Mouse (Mus musculus) CH12.LX (cell line): Measurements from ENCODE around the gene Cdc40. TPM values are rescaled to one million over a fixed set of nuclear protein-coding genes. Genes with fewer than 3 reads are reported as not detected.

Experiments used
- DNase-seq: peaks from one replicate; pipeline ENCODE4 v3.0.0-alpha.2; 2013; ENCODE audit errors: extremely low read depth
- H3K27ac ChIP-seq: 2 replicates; pipeline ENCODE4 v1.5.1; 2012; ENCODE audit warnings: low read depth, mild to moderate bottlenecking, control low read depth, moderate library complexity; ENCODE audit not compliant: insufficient read depth
- H3K27me3 ChIP-seq: replicated peaks from 2 replicates; pipeline ENCODE3; 2012; ENCODE audit warnings: inconsistent platforms
- H3K36me3 ChIP-seq, 2 experiments: replicated peaks in 1 of 2; 2 replicates each; pipeline versions ENCODE3 to v1.6.1; 2012; ENCODE audit warnings: inconsistent platforms in 1 of 2, low read length in 1 of 2, mild to moderate bottlenecking in 1 of 2, mixed read lengths in 1 of 2, moderate library complexity in 1 of 2; ENCODE audit not compliant: control insufficient read depth in 1 of 2, insufficient read depth in 1 of 2
- H3K4me1 ChIP-seq, 2 experiments: 2 replicates each; pipeline ENCODE4 v1.6.1; 2012; ENCODE audit warnings: inconsistent platforms in 1 of 2, moderate library complexity in 1 of 2; ENCODE audit not compliant: insufficient read depth in 2 of 2, control insufficient read depth in 1 of 2
- H3K4me2 ChIP-seq: 2 replicates; pipeline ENCODE4 v1.6.1; 2012; ENCODE audit warnings: low read depth, mild to moderate bottlenecking, control low read depth; ENCODE audit not compliant: poor library complexity, insufficient read depth, severe bottlenecking
- H3K4me3 ChIP-seq, 3 experiments: fragments of 150-350 bp in 1 of 3; sonication (generic) in 1 of 3; replicated peaks in 1 of 3; 2 replicates each; pipeline versions ENCODE3 to v1.5.1; 2011 to 2012; ENCODE audit warnings: low read depth in 2 of 3, low read length in 2 of 3, mild to moderate bottlenecking in 2 of 3, moderate library complexity in 2 of 3, control low read depth in 1 of 3, improper control_type of control experiment in 1 of 3, inconsistent platforms in 1 of 3, mixed read lengths in 1 of 3; ENCODE audit not compliant: poor library complexity in 1 of 3
- H3K79me2 ChIP-seq: replicated peaks from 2 replicates; pipeline ENCODE4 v1.6.1; 2012; ENCODE audit warnings: mild to moderate bottlenecking, moderate library complexity; ENCODE audit not compliant: control insufficient read depth, poor library complexity, insufficient read depth, severe bottlenecking; ENCODE audit errors: extremely low read depth
- H3K9ac ChIP-seq: 2 replicates; pipeline ENCODE4 v1.6.1; 2012; ENCODE audit warnings: low read depth, mild to moderate bottlenecking, control low read depth, moderate library complexity; ENCODE audit not compliant: insufficient read depth
- H3K9me3 ChIP-seq: replicated peaks from 2 replicates; pipeline ENCODE3; 2012; ENCODE audit warnings: low read length, inconsistent platforms, mixed read lengths
- BHLHE40 ChIP-seq: IDR thresholded peaks from 2 replicates; pipeline ENCODE4 v1.6.1; 2011; ENCODE audit warnings: mild to moderate bottlenecking, low read depth, low read length, improper control_type of control experiment
- CHD1 ChIP-seq: IDR thresholded peaks from 2 replicates; pipeline ENCODE4 v1.6.1; 2012; ENCODE audit warnings: low read depth, low read length, improper control_type of control experiment, inconsistent platforms
- CHD2 ChIP-seq: IDR thresholded peaks from 2 replicates; pipeline ENCODE4 v1.6.1; 2011; ENCODE audit warnings: low read length, improper control_type of control experiment
- CTCF ChIP-seq, 2 experiments: IDR thresholded peaks in 1 of 2; conservative IDR thresholded peaks in 1 of 2; 2 replicates each; pipeline ENCODE4 v1.5.1; 2011 to 2012; ENCODE audit warnings: low read depth in 2 of 2, low read length in 2 of 2, improper control_type of control experiment in 1 of 2, inconsistent platforms in 1 of 2, mild to moderate bottlenecking in 1 of 2, moderate library complexity in 1 of 2
- E2F4 ChIP-seq: IDR thresholded peaks from 2 replicates; pipeline ENCODE4 v1.6.1; 2011; ENCODE audit warnings: low read depth, low read length, improper control_type of control experiment; ENCODE audit not compliant: insufficient replicate concordance
- ELF1 ChIP-seq: IDR thresholded peaks from 2 replicates; pipeline ENCODE4 v1.6.1; 2014; ENCODE audit warnings: low read depth, mild to moderate bottlenecking, inconsistent platforms, low read length, improper control_type of control experiment
- ETS1 ChIP-seq: conservative IDR thresholded peaks from 2 replicates; pipeline ENCODE4 v1.6.1; 2012; ENCODE audit warnings: low read depth, mild to moderate bottlenecking, inconsistent platforms, low read length, improper control_type of control experiment, moderate library complexity
- GABPA ChIP-seq: IDR thresholded peaks from 2 replicates; pipeline ENCODE4 v1.6.1; 2012; ENCODE audit warnings: low read depth, low read length, improper control_type of control experiment, inconsistent platforms; ENCODE audit not compliant: insufficient replicate concordance
- IRF4 ChIP-seq: IDR thresholded peaks from 2 replicates; pipeline ENCODE4 v1.6.1; 2014; ENCODE audit warnings: low read depth, mild to moderate bottlenecking, inconsistent platforms, low read length, improper control_type of control experiment
- JUN ChIP-seq: IDR thresholded peaks from 2 replicates; pipeline ENCODE4 v1.6.1; 2011; ENCODE audit warnings: low read depth, mild to moderate bottlenecking, low read length, improper control_type of control experiment, moderate library complexity; ENCODE audit not compliant: insufficient read depth
- KAT2A ChIP-seq: IDR thresholded peaks from 2 replicates; pipeline ENCODE4 v1.6.1; 2012; ENCODE audit warnings: low read length, improper control_type of control experiment, inconsistent platforms; ENCODE audit not compliant: insufficient replicate concordance
- MAX ChIP-seq: IDR thresholded peaks from 2 replicates; pipeline ENCODE4 v1.6.1; 2011; ENCODE audit warnings: low read length, improper control_type of control experiment
- MEF2A ChIP-seq: IDR thresholded peaks from 2 replicates; pipeline ENCODE4 v1.6.1; 2014; ENCODE audit warnings: low read depth, mild to moderate bottlenecking, inconsistent platforms, low read length, improper control_type of control experiment, borderline replicate concordance
- MXI1 ChIP-seq: IDR thresholded peaks from 2 replicates; pipeline ENCODE4 v1.6.1; 2011; ENCODE audit warnings: mild to moderate bottlenecking, low read depth, low read length, improper control_type of control experiment
- RAD21 ChIP-seq: IDR thresholded peaks from 2 replicates; pipeline ENCODE4 v1.6.1; 2011; ENCODE audit warnings: low read depth, mild to moderate bottlenecking, low read length, improper control_type of control experiment, moderate library complexity
- RCOR1 ChIP-seq: conservative IDR thresholded peaks from 2 replicates; pipeline ENCODE4 v1.6.1; 2012; ENCODE audit warnings: low read depth, mild to moderate bottlenecking, inconsistent platforms, low read length, improper control_type of control experiment
- ZC3H11A ChIP-seq: IDR thresholded peaks from 2 replicates; pipeline ENCODE4 v1.6.1; 2012; ENCODE audit warnings: low read depth, mild to moderate bottlenecking, inconsistent platforms, low read length, improper control_type of control experiment
- ZKSCAN1 ChIP-seq: IDR thresholded peaks from 2 replicates; pipeline ENCODE4 v1.6.1; 2012; ENCODE audit warnings: low read depth, inconsistent platforms, low read length, improper control_type of control experiment, borderline replicate concordance
- ZMIZ1 ChIP-seq: IDR thresholded peaks from 2 replicates; pipeline ENCODE4 v1.6.1; 2012; ENCODE audit warnings: low read depth, mild to moderate bottlenecking, inconsistent platforms, low read length, improper control_type of control experiment
- dilution Hi-C: fragments of 300-500 bp; cut with MboI; formaldehyde crosslinking; loops from 2 replicates; pipeline ENCODE4 v1.14.3; 2020; ENCODE audit warnings: low sequenced_read_pairs; ENCODE audit not compliant: extremely low pct_unique_long_range_greater_than_20kb, extremely low pct_ligation_motif_present
- in situ Hi-C: fragments of 300-500 bp; cut with MboI; formaldehyde crosslinking; loops from 3 replicates; pipeline ENCODE4 v1.14.3; 2019; ENCODE audit warnings: low sequenced_read_pairs, low pct_ligation_motif_present, low pct_unique_long_range_greater_than_20kb, mixed read lengths
- polyA plus RNA-seq: library from polyadenylated mRNA; unstranded; fragments of >175 nt; gene quantifications from 2 replicates; pipeline ENCODE4 v1.2.1, GENCODE M21; 2012; ENCODE audit warnings: low read depth; ENCODE audit not compliant: insufficient read length
- total RNA-seq, 2 experiments: library from RNA; depleted of rRNA; stranded (reverse); fragments of 300-350 nt in 1 of 2; fragments of >200 nt in 1 of 2; gene quantifications; 2 replicates each; pipeline ENCODE4 v1.2.3; 2012 to 2014

The Cdc40 gene
- total and polyA plus RNA-seq, 3 experiments: 10.6 to 36.0 (median 13.6) TPM

GRCm38 (mm10) chr10:40830312-40830711 is 52.8 kb downstream of the Cdc40 start:
- dilution Hi-C loops (no loop called here), in situ Hi-C loops (no loop called here)
- Histone ChIP-seq H3K27ac (no peak overlapping the region), H3K9ac (no peak overlapping the region), H3K9me3 (no peaks in the 10 kb centered on the region), H3K4me3 (no peak overlapping the region), H3K4me2 (no peak overlapping the region), H3K4me1 (no peaks in the 10 kb centered on the region), H3K79me2 (no peaks in the 10 kb centered on the region), H3K27me3 (no peaks in the 10 kb centered on the region), H3K36me3 (peaks cover 34 to 75% of the 10 kb centered on the region in 2 experiments)
- DNase-seq: no peak
- TF ChIP-seq ETS1: no peak
- TF ChIP-seq MAX: no peak
- TF ChIP-seq, all 38 proteins: peak for 0

DNA sequence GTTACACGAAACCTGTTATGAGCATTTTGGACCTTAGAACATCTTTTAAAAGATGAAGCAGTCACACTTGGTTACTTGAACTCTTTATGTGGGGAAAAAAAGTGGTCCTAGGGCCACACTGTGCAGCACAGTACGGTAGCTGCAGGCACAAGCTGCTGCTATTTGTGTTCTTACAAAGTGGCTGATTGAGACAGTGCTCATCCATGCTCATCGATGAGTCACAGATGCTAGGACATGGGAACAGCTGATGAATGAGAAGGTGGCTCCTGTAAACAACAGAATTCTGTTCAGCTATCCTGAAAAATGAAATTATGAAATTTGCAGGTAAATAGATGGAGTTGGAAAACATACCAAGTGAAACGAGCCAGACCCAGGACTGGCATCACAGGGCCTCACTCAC is 55.4 kb downstream of the Cdc40 start:
- Histone ChIP-seq H3K27ac (no peak overlapping the region), H3K4me3 (no peak overlapping the region), H3K4me1 (no peaks in the 10 kb centered on the region), H3K4me2 (no peak overlapping the region), H3K9ac (no peak overlapping the region), H3K79me2 (no peaks in the 10 kb centered on the region), H3K27me3 (no peaks in the 10 kb centered on the region), H3K9me3 (no peaks in the 10 kb centered on the region), H3K36me3 (peaks cover 14 to 60% of the 10 kb centered on the region in 2 experiments)
- dilution Hi-C loops (no loop called here), in situ Hi-C loops (no loop called here)
- no peak for DNase-seq
- no peak for TF ChIP-seq MEF2A
- no peak for TF ChIP-seq CHD2
- no peak for TF ChIP-seq CTCF (conservative IDR thresholded peaks at IDR 0.05 in 1 of 2, IDR thresholded peaks at IDR 0.05 in 1 of 2; ENCODE audit: low read depth in 2 of 2, low read length in 2 of 2)

DNA sequence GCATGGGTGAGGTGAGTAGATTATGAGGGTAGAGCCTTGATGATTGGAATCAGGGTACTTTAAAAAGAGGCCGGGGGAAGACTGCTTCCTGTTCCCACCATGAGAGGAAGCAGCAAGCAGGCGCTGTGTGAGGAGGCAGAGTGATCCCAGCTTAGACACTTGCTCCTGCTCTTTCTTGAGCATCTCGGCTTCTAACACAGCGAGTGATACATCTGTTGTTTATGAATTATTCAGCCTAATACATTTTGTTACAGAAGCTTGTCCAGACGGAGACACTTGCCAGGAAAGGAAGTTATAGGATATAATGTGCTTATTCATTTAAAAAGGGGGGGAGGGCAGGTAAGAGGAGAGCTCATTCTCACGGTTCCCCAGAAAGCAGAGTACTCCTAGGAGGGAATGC is 57.2 kb downstream of the Cdc40 start:
- dilution Hi-C loops: no loop called here

More for the DNA sequence above, 57.2 kb downstream of the Cdc40 start:
- no peak for TF ChIP-seq JUN
- no peak for TF ChIP-seq E2F4
- no peak for TF ChIP-seq ZKSCAN1
- no peak for TF ChIP-seq ZMIZ1
- no peak for TF ChIP-seq BHLHE40
- no peak for TF ChIP-seq KAT2A
- no peak for TF ChIP-seq MXI1
- TF ChIP-seq RCOR1: no peak
- no peak for TF ChIP-seq CHD1
- TF ChIP-seq RAD21: no peak
- no peak for TF ChIP-seq IRF4
- TF ChIP-seq ZC3H11A: no peak
- TF ChIP-seq ELF1: no peak
- TF ChIP-seq GABPA: no peak
- H3K4me1 ChIP-seq: no peaks in the 10 kb centered on the region
- DNase-seq: no peak
- no peak overlapping the region for H3K27ac ChIP-seq
- no peak overlapping the region for H3K4me3 ChIP-seq
- no peaks in the 10 kb centered on the region for H3K27me3 ChIP-seq
- no peak overlapping the region for H3K4me2 ChIP-seq
- H3K9me3 ChIP-seq: no peaks in the 10 kb centered on the region
- no peak overlapping the region for H3K9ac ChIP-seq
- H3K36me3 ChIP-seq: peaks cover 9 to 49% of the 10 kb centered on the region in 2 experiments
- in situ Hi-C loops: no loop called here
- H3K79me2 ChIP-seq: no peaks in the 10 kb centered on the region
